Mouse (Mus musculus) bone marrow, adult 2 months (tissue): ENCODE measurements around the gene Carmil2.

Experiments
- CTCF ChIP-seq: fragments of 200-500 bp; IDR thresholded peaks from 2 replicates; pipeline ENCODE4 v1.5.1; 2011; ENCODE audit warnings: low read length, control low read depth; ENCODE audit not compliant: control insufficient read depth, insufficient read depth
- POLR2A ChIP-seq: fragments of 200-500 bp; IDR thresholded peaks from 2 replicates; pipeline ENCODE4 v1.6.1; 2011; ENCODE audit warnings: low read depth, mild to moderate bottlenecking, control low read depth, low read length, borderline replicate concordance; ENCODE audit not compliant: control insufficient read depth

DNA sequence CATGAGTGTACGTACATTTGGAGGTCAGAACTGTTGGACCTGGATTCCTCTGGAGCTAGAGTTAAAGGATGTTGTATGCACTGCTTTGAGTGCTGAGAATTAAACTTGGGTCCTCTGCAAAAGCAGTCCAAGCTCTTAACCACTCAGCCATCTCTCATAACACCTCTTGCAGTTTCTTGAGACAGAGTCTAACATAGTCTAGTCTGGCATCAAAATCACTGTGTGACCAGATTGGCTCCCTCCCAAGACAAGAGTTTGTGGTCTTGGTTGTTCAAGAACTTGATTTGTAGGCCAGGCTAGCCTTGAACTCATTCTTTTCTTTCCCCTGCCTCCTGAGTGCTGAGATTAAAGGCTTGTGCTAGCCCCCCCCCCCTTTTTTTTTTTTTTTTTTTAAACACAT lies 37.1 kb upstream of the Carmil2 start:
- TF ChIP-seq CTCF (no peak), POLR2A (no peak)
